Mouse (Mus musculus): Measurements from ENCODE around the gene Sft2d2.

DNA sequence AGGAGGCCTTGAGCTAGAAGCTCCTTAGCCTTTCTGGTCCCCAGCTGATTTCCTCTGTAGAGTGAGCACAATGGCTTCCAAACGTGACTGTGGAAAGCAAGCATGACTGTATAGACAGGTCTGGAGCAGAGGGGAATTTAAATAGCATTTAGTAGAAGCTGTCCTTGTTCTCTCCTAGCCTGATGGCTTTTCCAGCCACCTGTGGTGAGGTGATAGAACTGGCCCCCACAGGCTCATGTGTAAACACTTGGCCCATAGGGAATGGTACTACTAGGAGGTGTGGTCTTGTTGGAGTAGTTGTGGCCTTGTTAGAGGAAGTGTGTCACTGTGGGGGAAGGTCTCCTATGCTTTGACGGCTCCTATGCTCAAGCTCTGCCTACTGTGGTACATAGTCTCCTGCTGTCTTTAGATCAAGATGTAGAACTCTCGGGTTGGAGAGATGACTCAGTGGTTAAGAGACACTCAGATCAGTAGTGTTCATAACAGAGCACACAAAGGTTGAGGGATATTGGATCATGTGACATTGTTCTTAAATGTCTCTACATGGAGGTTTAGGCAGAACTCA is 1.2 kb upstream of the Sft2d2 start:
- TF ChIP-seq EP300 (IDR thresholded peaks at IDR 0.05; ENCODE audit: insufficient read depth, low read depth, low read length) (no peak), POLR2A (IDR thresholded peaks at IDR 0.05; ENCODE audit: insufficient read depth, low read depth, low read length) (no peak), CTCF (IDR thresholded peaks at IDR 0.05) (no peak)

Data from heart, adult 2 months (tissue).